Mouse (Mus musculus) myocyte (in vitro differentiated cells): ENCODE results near the gene Plxna2.

ENCODE experiments used
- E2F4 ChIP-seq: IDR thresholded peaks from one replicate; pipeline ENCODE4 v1.6.1; 2011; ENCODE audit warnings: mild to moderate bottlenecking, control low read depth, moderate library complexity; ENCODE audit not compliant: insufficient read depth
- MAX ChIP-seq: IDR thresholded peaks from one replicate; pipeline ENCODE4 v1.6.1; 2011; ENCODE audit warnings: low read depth, mild to moderate bottlenecking, control low read depth
- MYOD1 ChIP-seq, 3 experiments: IDR thresholded peaks; one replicate each; pipeline ENCODE4 v1.6.1; 2011; ENCODE audit warnings: control low read depth in 2 of 3, low read depth in 2 of 3, mild to moderate bottlenecking in 2 of 3, moderate library complexity in 1 of 3; ENCODE audit not compliant: insufficient read length in 2 of 3, control insufficient read depth in 1 of 3
- POLR2A ChIP-seq: IDR thresholded peaks from one replicate; pipeline ENCODE4 v1.6.1; 2011; ENCODE audit warnings: low read depth, mild to moderate bottlenecking, control low read depth, moderate library complexity; ENCODE audit not compliant: insufficient read length
- TCF12 ChIP-seq: IDR thresholded peaks from one replicate; pipeline ENCODE4 v1.6.1; 2011; ENCODE audit warnings: mild to moderate bottlenecking, control low read depth; ENCODE audit not compliant: poor library complexity, insufficient read depth, severe bottlenecking
- USF1 ChIP-seq: IDR thresholded peaks from one replicate; pipeline ENCODE4 v1.6.1; 2011; ENCODE audit warnings: low read depth, mild to moderate bottlenecking, control low read depth, moderate library complexity

DNA sequence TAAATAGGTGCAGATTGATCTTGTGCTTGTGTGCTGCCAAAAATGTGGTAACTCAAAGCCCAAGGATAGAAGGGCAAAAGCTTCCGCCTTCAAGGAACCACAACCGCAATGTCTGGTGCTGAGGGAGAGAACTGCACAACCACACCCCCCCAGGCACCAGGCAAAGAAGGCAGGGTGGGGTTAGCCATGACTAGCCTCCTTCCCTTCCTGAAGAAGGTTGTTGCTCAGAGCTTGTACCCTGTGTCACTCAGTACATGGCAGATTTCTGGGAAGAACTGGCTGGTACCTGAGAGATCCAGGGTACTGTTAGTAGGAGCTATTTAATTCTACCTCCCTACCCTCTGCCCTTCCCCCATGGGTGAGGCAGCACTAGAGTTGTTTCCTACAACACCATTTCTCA lies 8.1 kb downstream of the Plxna2 start:
- TF ChIP-seq POLR2A (no peak), USF1 (no peak), E2F4 (no peak), TCF12 (no peak), MYOD1 (IDR thresholded peaks at IDR 0.05; ENCODE audit: control insufficient read depth in 1 of 3, insufficient read length in 2 of 3, low read depth in 2 of 3) (no peak), MAX (no peak)
